Mouse (Mus musculus) liver, embryonic 12.5 days (tissue): ENCODE data around the gene Olfr1031. TPM values are rescaled to one million over a fixed set of nuclear protein-coding genes. Genes with fewer than 3 reads are reported as not detected.
"Not testable (repeated sequence)": the region's sequence is repeated elsewhere in the genome, so short reads cannot be mapped to it uniquely, and the experiment has no call there.

Experiments
- ATAC-seq: fragments of 200-750 bp; cut with Nextera tagmentation; 2 replicates; pipeline ENCODE4 v1.8.0; 2017; ENCODE audit warnings: moderate number of reproducible peaks, mild to moderate bottlenecking, moderate library complexity
- H3K27ac ChIP-seq: fragments of 300-500 bp; sonication (generic); 2 replicates; pipeline ENCODE4 v1.5.1; 2016; ENCODE audit warnings: mild to moderate bottlenecking
- H3K27me3 ChIP-seq: fragments of 300-500 bp; sonication (generic); replicated peaks from 2 replicates; pipeline ENCODE4 v1.6.1; 2016; ENCODE audit warnings: mild to moderate bottlenecking, moderate library complexity
- H3K36me3 ChIP-seq: fragments of 300-500 bp; sonication (generic); 2 replicates; pipeline ENCODE4 v1.6.1; 2016; ENCODE audit warnings: mild to moderate bottlenecking, moderate library complexity
- H3K4me1 ChIP-seq: fragments of 300-500 bp; sonication (generic); 2 replicates; pipeline ENCODE4 v1.6.1; 2016
- H3K4me2 ChIP-seq: fragments of 300-500 bp; sonication (generic); 2 replicates; pipeline ENCODE4 v1.6.1; 2016; ENCODE audit warnings: mild to moderate bottlenecking, moderate library complexity
- H3K4me3 ChIP-seq: fragments of 300-500 bp; sonication (generic); 2 replicates; pipeline ENCODE4 v1.5.1; 2016; ENCODE audit warnings: mild to moderate bottlenecking, moderate library complexity
- H3K9ac ChIP-seq: fragments of 300-500 bp; sonication (generic); 2 replicates; pipeline ENCODE4 v1.6.1; 2016; ENCODE audit warnings: mild to moderate bottlenecking, moderate library complexity
- H3K9me3 ChIP-seq: fragments of 300-500 bp; sonication (generic); replicated peaks from 2 replicates; pipeline ENCODE4 v1.6.1; 2016; ENCODE audit warnings: mild to moderate bottlenecking, moderate library complexity
- WGBS: fragments of 180-500 bp; shearing (Covaris S2); methylation state at CpG from one replicate; pipeline ENCODE4 v1.1.7; 2016; ENCODE audit not compliant: insufficient replicate concordance; 5-methylcytosine and 5-hydroxymethylcytosine counted together
- polyA plus RNA-seq: library from polyadenylated mRNA; unstranded; fragments of >200 nt; fragmentation: Nextera tagmentation; extraction: Ambion mirVana; gene quantifications from 2 replicates; pipeline ENCODE4 v1.2.1, GENCODE M21; 2016

The Olfr1031 gene
- not detected in 2 replicates for polyA plus RNA-seq

GRCm38 (mm10) chr2:85990004-85990403 lies at the start of gene Olfr1031:
Olfr1031 (plus strand) TSS chr2:85990304.
- Histone ChIP-seq H3K4me3 (no peak within 1 kb of the TSS), H3K4me2 (no peak within 1 kb of the TSS), H3K4me1 (no peaks in the 10 kb centered on the region), H3K9ac (no peak within 1 kb of the TSS), H3K27me3 (no peaks in the 10 kb centered on the region), H3K27ac (no peak within 1 kb of the TSS), H3K36me3 (no peaks in the 10 kb centered on the region), H3K9me3 (no peaks in the 10 kb centered on the region)
- ATAC-seq = no peak
- WGBS = 30% methylated on average over 3 of the region's 3 CpGs

GRCm38 (mm10) chr2:85950137-85950536 lies 40.0 kb upstream of the Olfr1031 start, which contains the start of gene Olfr1028:
Olfr1028 (plus strand) TSS chr2:85950437.
- no peaks in the 10 kb centered on the region for H3K36me3 ChIP-seq
- H3K27ac ChIP-seq = no peak within 1 kb of the TSS
- H3K4me1 ChIP-seq = no peaks in the 10 kb centered on the region
- ATAC-seq = no peak
- no peak within 1 kb of the TSS for H3K4me3 ChIP-seq
- no peaks in the 10 kb centered on the region for H3K27me3 ChIP-seq
- no peaks in the 10 kb centered on the region for H3K9me3 ChIP-seq
- WGBS = 38% methylated on average over 1 of the region's 1 CpGs
- no peak within 1 kb of the TSS for H3K4me2 ChIP-seq
- no peak within 1 kb of the TSS for H3K9ac ChIP-seq

GRCm38 (mm10) chr2:85973595-85973994 lies 16.5 kb upstream of the Olfr1031 start, which contains the start of gene Olfr1029:
Olfr1029 (plus strand) TSS chr2:85973895.
- Histone ChIP-seq H3K9me3 (no peaks in the 10 kb centered on the region), H3K27me3 (no peaks in the 10 kb centered on the region), H3K4me3 (no peak within 1 kb of the TSS), H3K36me3 (no peaks in the 10 kb centered on the region), H3K9ac (no peak within 1 kb of the TSS), H3K4me2 (no peak within 1 kb of the TSS), H3K27ac (no peak within 1 kb of the TSS), H3K4me1 (no peaks in the 10 kb centered on the region)
- WGBS = 68% methylated on average over 2 of the region's 2 CpGs
- ATAC-seq = no peak

DNA sequence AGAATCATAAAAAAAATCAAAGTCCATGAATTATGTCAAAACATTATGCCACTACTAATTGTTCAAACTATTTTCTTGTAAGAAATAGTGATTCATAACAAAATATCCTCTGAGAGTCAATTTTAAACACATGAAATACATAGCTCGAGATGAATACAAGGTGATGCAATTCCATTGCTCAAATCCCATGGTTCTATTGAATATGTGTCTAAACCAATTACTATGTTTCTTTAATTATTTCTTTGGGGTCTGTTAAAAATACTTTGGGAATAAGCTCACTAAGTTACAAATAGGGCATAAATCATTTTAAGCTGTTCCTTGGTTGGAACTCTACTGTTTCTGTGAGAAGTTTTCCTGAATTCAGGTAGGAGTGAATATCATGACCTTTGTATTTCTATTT lies 11.1 kb upstream of the Olfr1031 start, which contains the start of gene Olfr1030:
Gene Olfr1030 (plus strand): TSS at position 301 of the 400 bp plus-strand sequence.
- H3K9me3 ChIP-seq = no peaks in the 10 kb centered on the region
- H3K36me3 ChIP-seq = no peaks in the 10 kb centered on the region
- ATAC-seq = no peak
- H3K9ac ChIP-seq = no peak within 1 kb of the TSS
- no peak within 1 kb of the TSS for H3K4me3 ChIP-seq
- WGBS = 47% methylated on average over 1 of the region's 1 CpGs
- H3K4me1 ChIP-seq = no peaks in the 10 kb centered on the region
- no peaks in the 10 kb centered on the region for H3K27me3 ChIP-seq
- H3K27ac ChIP-seq = no peak within 1 kb of the TSS
- no peak within 1 kb of the TSS for H3K4me2 ChIP-seq

DNA sequence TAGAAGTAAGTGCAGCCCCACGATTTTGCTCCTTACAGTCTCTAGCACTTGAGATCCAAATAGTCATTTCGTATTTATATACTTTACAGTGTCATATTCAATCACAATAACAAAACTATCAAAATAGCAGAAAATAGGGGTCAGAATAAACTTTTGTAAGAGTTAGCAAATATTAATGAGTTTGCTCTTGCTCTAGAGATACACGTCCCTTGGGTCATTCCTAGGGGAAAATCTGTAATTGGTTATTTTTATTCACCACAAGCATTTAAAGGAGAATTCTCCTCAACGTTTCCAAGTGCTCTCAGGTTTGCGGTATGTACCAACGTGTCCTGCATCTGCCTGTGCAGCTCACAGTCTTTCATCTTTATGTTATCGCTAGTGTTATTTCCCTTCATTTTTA lies 15.1 kb downstream of the Olfr1031 start, which contains the start of gene Olfr1032:
Gene Olfr1032 (plus strand): TSS at position 301 of the 400 bp plus-strand sequence.
- no peak for ATAC-seq
- Histone ChIP-seq H3K4me3 (no peak within 1 kb of the TSS), H3K36me3 (no peaks in the 10 kb centered on the region), H3K27me3 (no peaks in the 10 kb centered on the region), H3K9ac (no peak within 1 kb of the TSS), H3K9me3 (no peaks in the 10 kb centered on the region), H3K4me2 (no peak within 1 kb of the TSS), H3K27ac (no peak within 1 kb of the TSS), H3K4me1 (no peaks in the 10 kb centered on the region)
- 70% methylated on average over 7 of the region's 7 CpGs for WGBS

- H3K27ac ChIP-seq, H3K27me3 ChIP-seq, H3K4me1 ChIP-seq, H3K36me3 ChIP-seq, H3K9me3 ChIP-seq, ATAC-seq, H3K9ac ChIP-seq: not testable (repeated sequence)
- H3K4me3 ChIP-seq = peak within 1 kb of the TSS; percentile 32
- under 1% methylated on average over 11 of the region's 11 CpGs for WGBS
- peak within 1 kb of the TSS; percentile 50 for H3K4me2 ChIP-seq
Measured at GRCm38 (mm10) chr2:86020406-86020805, 30.3 kb downstream of the Olfr1031 start, which contains the start of gene Olfr1033. Olfr1033 (plus strand) TSS chr2:86020633.

GRCm38 (mm10) chr2:86021518-86021917 lies 31.4 kb downstream of the Olfr1031 start:
- H3K9ac ChIP-seq, H3K4me2 ChIP-seq, H3K4me3 ChIP-seq, H3K4me1 ChIP-seq, H3K27ac ChIP-seq, H3K9me3 ChIP-seq, ATAC-seq, H3K36me3 ChIP-seq, H3K27me3 ChIP-seq: not testable (repeated sequence)
- WGBS = 50% methylated on average over 3 of the region's 9 CpGs

Other genes with a start within 250 kb of the Olfr1031 start
- gene Olfr1012, start 227.5 kb upstream of the Olfr1031 start, polyA plus RNA-seq = not detected in 2 replicates
- gene Olfr1013, start 223.2 kb upstream of the Olfr1031 start, polyA plus RNA-seq = not detected in 2 replicates
- not detected in 2 replicates for gene Olfr1014, start 217.6 kb upstream of the Olfr1031 start, polyA plus RNA-seq
- not detected in 2 replicates for gene Olfr1015, start 208.3 kb upstream of the Olfr1031 start, polyA plus RNA-seq
- not detected in 2 replicates for gene Olfr1016, start 187.8 kb upstream of the Olfr1031 start, polyA plus RNA-seq
- gene Olfr1018, start 171.8 kb upstream of the Olfr1031 start, polyA plus RNA-seq = not detected in 2 replicates
- not detected in 2 replicates for gene Olfr1019, start 144.8 kb upstream of the Olfr1031 start, polyA plus RNA-seq
- gene Olfr1020, start 143.3 kb upstream of the Olfr1031 start, polyA plus RNA-seq = not detected in 2 replicates
- not detected in 2 replicates for gene Olfr1022, start 121.7 kb upstream of the Olfr1031 start, polyA plus RNA-seq
- gene Olfr1023, start 104.7 kb upstream of the Olfr1031 start, polyA plus RNA-seq = not detected in 2 replicates
- gene Olfr1024, start 85.3 kb upstream of the Olfr1031 start, polyA plus RNA-seq = not detected in 2 replicates
- not detected in 2 replicates for gene Olfr1025-ps1, start 75.1 kb upstream of the Olfr1031 start, polyA plus RNA-seq
- not detected in 2 replicates for gene Olfr1026, start 68.7 kb upstream of the Olfr1031 start, polyA plus RNA-seq
- not detected in 2 replicates for gene Olfr1028, start 39.9 kb upstream of the Olfr1031 start, polyA plus RNA-seq
- not detected in 2 replicates for gene Olfr1029, start 16.4 kb upstream of the Olfr1031 start, polyA plus RNA-seq
- gene Olfr1030, start 11.0 kb upstream of the Olfr1031 start, polyA plus RNA-seq = not detected in 2 replicates
- not detected in 2 replicates for gene Olfr1032, start 15.2 kb downstream of the Olfr1031 start, polyA plus RNA-seq
- 0.07 and 0.51 TPM in 2 replicates for gene Olfr1033, start 30.3 kb downstream of the Olfr1031 start, polyA plus RNA-seq
- gene Olfr1034, start 55.6 kb downstream of the Olfr1031 start, polyA plus RNA-seq = not detected in 2 replicates
- not detected in 2 replicates for gene Olfr1036, start 83.7 kb downstream of the Olfr1031 start, polyA plus RNA-seq
- not detected in 2 replicates for gene Olfr1037, start 97.1 kb downstream of the Olfr1031 start, polyA plus RNA-seq
- gene Olfr1039, start 145.6 kb downstream of the Olfr1031 start, polyA plus RNA-seq = not detected in 2 replicates
- gene Olfr1040, start 156.4 kb downstream of the Olfr1031 start, polyA plus RNA-seq = not detected in 2 replicates
- not detected in 2 replicates for gene Olfr1042, start 171.5 kb downstream of the Olfr1031 start, polyA plus RNA-seq
- not detected in 2 replicates for gene Olfr1043, start 177.2 kb downstream of the Olfr1031 start, polyA plus RNA-seq
- gene Olfr1044, start 187.5 kb downstream of the Olfr1031 start, polyA plus RNA-seq = not detected in 2 replicates
- not detected in 2 replicates for gene Olfr52, start 195.4 kb downstream of the Olfr1031 start, polyA plus RNA-seq
- not detected in 2 replicates for gene Olfr1045, start 212.7 kb downstream of the Olfr1031 start, polyA plus RNA-seq
- gene Olfr1046, start 229.0 kb downstream of the Olfr1031 start, polyA plus RNA-seq = not detected in 2 replicates
- not detected in 2 replicates for gene Olfr1047, start 241.1 kb downstream of the Olfr1031 start, polyA plus RNA-seq
- gene Olfr1048, start 250.0 kb downstream of the Olfr1031 start, polyA plus RNA-seq = not detected in 2 replicates